Mouse (Mus musculus) heart, embryonic 15.5 days (tissue): ENCODE results near the gene Smarcd1. TPM values are rescaled to one million over a fixed set of nuclear protein-coding genes. Genes with fewer than 3 reads are reported as not detected.

Source experiments
- ATAC-seq: fragments of 200-750 bp; cut with Nextera tagmentation; replicated peaks from 2 replicates; pipeline ENCODE4 v1.8.0; 2017; ENCODE audit warnings: low read depth, moderate TSS enrichment; ENCODE audit not compliant: insufficient number of reproducible peaks, insufficient read depth, low FRiP score
- H3K27ac ChIP-seq: fragments of 300-500 bp; sonication (generic); 2 replicates; pipeline ENCODE4 v1.5.1; 2015; ENCODE audit warnings: mild to moderate bottlenecking, inconsistent platforms
- H3K27me3 ChIP-seq: fragments of 300-500 bp; sonication (generic); 2 replicates; pipeline ENCODE4 v1.6.1; 2015; ENCODE audit warnings: inconsistent platforms
- H3K36me3 ChIP-seq: fragments of 300-500 bp; sonication (generic); 2 replicates; pipeline ENCODE4 v1.6.1; 2015; ENCODE audit warnings: mild to moderate bottlenecking, inconsistent platforms
- H3K4me1 ChIP-seq: fragments of 300-500 bp; sonication (generic); replicated peaks from 2 replicates; pipeline ENCODE4 v1.6.1; 2015; ENCODE audit warnings: inconsistent platforms
- H3K4me2 ChIP-seq: fragments of 300-500 bp; sonication (generic); 2 replicates; pipeline ENCODE4 v1.6.1; 2015; ENCODE audit warnings: inconsistent platforms, mild to moderate bottlenecking, moderate library complexity
- H3K4me3 ChIP-seq: fragments of 300-500 bp; sonication (generic); 2 replicates; pipeline ENCODE4 v1.5.1; 2015; ENCODE audit warnings: mild to moderate bottlenecking, inconsistent platforms
- H3K9ac ChIP-seq: fragments of 300-500 bp; sonication (generic); 2 replicates; pipeline ENCODE4 v1.6.1; 2015; ENCODE audit warnings: mild to moderate bottlenecking, inconsistent platforms
- H3K9me3 ChIP-seq: fragments of 300-500 bp; sonication (generic); replicated peaks from 2 replicates; pipeline ENCODE4 v1.6.1; 2016; ENCODE audit warnings: inconsistent platforms
- WGBS: fragments of 180-500 bp; shearing (Covaris S2); methylation state at CpG from one replicate; pipeline ENCODE4 v1.1.7; 2015; ENCODE audit warnings: mixed read lengths; 5-methylcytosine and 5-hydroxymethylcytosine counted together
- polyA plus RNA-seq: library from polyadenylated mRNA; unstranded; fragments of >200 nt; fragmentation: Nextera tagmentation; extraction: Ambion mirVana; gene quantifications from 2 replicates; pipeline ENCODE4 v1.2.1, GENCODE M21; 2015

Smarcd1 gene
- polyA plus RNA-seq = 17.7 and 24.7 TPM in 2 replicates

DNA sequence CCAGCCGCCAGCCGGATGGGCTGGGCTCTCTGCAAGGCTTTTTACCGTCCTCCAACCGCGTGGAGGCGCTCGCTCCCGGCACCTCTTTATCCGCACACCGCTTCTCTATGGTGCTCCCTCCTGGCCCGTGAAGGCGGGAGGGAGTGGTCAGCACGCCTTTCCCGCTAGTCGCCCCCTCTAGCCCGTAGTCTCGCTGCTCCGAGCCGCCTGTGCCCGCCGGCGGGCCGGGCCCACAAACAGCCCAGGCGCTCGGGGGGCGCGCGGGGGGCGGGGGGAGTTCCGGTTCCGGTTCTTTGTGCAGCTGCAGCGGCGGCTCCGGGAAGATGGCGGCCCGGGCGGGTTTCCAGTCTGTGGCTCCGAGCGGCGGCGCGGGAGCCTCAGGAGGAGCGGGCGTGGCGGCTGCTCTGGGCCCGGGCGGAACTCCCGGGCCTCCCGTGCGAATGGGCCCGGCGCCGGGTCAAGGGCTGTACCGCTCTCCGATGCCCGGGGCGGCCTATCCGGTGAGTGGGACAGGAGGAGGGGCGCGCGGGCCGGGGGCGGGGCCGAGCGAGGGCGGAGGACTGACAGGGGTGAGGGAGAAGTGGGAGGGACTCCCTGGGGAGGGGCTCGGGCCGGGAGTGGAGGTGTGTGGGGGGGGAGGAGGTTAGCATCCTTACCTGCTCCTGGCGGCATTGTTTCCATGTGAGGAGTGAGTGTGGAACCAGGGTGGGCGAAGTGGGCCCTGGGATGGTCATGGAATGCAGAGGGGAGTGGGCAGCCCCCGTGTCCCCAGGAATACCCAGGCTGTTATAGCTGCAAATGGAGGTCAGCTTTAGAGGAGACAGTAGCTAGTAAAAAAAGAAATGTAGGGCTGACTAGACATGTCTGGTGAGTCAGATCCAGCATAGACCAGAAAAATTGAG lies at the start of gene Smarcd1:
Smarcd1 (plus strand) TSS at position 131 of the 902 bp plus-strand sequence.
- Histone ChIP-seq H3K36me3 (peaks cover 16% of the 10 kb centered on the region), H3K4me1 (peaks cover 53% of the 10 kb centered on the region), H3K27ac (peak within 1 kb of the TSS; percentile 100), H3K27me3 (peaks cover 12% of the 10 kb centered on the region), H3K9me3 (no peaks in the 10 kb centered on the region), H3K9ac (peak within 1 kb of the TSS; percentile 99), H3K4me2 (peak within 1 kb of the TSS; percentile 77), H3K4me3 (peak within 1 kb of the TSS; percentile 97)
- under 1% methylated on average over 71 of the region's 71 CpGs for WGBS
- peak; percentile 92 for ATAC-seq

DNA sequence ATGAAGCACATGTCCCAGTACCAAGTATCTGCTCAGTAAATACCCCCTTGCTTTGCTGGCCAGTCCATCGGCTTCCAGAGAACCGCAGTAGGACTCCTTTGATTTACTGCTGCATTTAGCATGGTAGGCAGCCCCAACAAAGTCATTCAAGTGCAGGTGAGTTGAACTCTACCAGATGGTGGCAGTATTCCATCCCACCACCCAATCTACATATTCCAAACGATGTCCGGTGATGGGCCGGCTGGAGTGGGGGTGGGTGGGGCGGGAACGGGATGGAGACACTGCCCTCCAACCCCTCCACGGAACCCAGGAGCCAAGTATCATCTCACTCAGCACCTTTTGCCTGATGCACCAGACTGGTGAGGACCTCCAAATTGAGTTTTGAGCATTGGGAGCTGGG lies 48.6 kb upstream of the Smarcd1 start:
- Histone ChIP-seq H3K4me3 (peak overlapping the region; percentile 33), H3K36me3 (no peaks in the 10 kb centered on the region), H3K27me3 (peaks cover 32% of the 10 kb centered on the region), H3K4me2 (peak overlapping the region; percentile 66), H3K9ac (no peak overlapping the region), H3K4me1 (peaks cover 35% of the 10 kb centered on the region), H3K9me3 (no peaks in the 10 kb centered on the region), H3K27ac (no peak overlapping the region)
- 6% methylated on average over 8 of the region's 8 CpGs for WGBS
- ATAC-seq = no peak

DNA sequence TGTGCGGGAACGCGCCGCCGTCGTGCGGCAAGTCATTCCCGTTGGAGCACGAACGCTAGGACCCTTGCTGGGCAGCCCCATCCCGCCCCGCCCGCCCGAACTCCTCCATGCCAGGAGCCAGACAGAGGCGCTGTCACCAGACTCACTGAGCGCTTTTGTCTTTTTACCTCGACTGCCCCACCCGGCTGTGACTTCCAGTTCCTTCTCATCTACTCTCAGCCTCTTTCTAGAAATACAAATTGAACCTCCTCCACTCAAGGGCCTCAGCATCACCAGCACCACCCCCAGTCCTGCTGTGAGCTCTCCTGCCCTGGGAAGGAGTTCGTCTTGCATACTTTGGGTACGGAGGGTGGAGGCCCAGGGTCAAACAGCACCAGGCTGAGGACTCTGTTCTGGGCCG lies 48.1 kb upstream of the Smarcd1 start:
- H3K4me1 ChIP-seq = peaks cover 31% of the 10 kb centered on the region
- WGBS = 11% methylated on average over 21 of the region's 21 CpGs
- peaks cover 32% of the 10 kb centered on the region for H3K27me3 ChIP-seq
- peak overlapping the region; percentile 66 for H3K4me2 ChIP-seq
- H3K9me3 ChIP-seq = no peaks in the 10 kb centered on the region
- ATAC-seq = no peak
- no peak overlapping the region for H3K9ac ChIP-seq
- H3K36me3 ChIP-seq = no peaks in the 10 kb centered on the region
- peak overlapping the region; percentile 33 for H3K4me3 ChIP-seq
- H3K27ac ChIP-seq = no peak overlapping the region

DNA sequence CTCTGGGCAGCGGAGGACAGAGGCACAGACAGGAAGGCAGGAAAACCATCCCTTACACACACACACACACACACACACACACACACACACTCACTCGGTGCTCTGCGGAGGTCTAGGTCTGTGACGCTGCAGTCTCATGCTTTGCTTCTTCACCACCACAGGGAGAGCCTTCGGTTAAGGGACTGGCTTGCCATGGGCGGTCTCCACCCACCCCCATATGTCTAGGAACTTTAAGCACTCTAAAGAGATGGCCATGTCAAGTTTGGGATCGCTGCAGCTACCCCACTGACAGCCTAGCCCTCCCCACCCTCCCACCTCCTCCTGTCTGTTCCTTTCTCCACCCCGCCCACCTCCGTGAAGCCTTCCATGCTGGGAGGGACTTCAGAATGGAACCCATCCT lies 46.0 kb upstream of the Smarcd1 start:
- Histone ChIP-seq H3K36me3 (no peaks in the 10 kb centered on the region), H3K4me2 (no peak overlapping the region), H3K9me3 (no peaks in the 10 kb centered on the region), H3K4me1 (peaks cover 14% of the 10 kb centered on the region), H3K27ac (no peak overlapping the region), H3K27me3 (peaks cover 32% of the 10 kb centered on the region), H3K9ac (no peak overlapping the region), H3K4me3 (no peak overlapping the region)
- no peak for ATAC-seq
- 41% methylated on average over 9 of the region's 9 CpGs for WGBS

DNA sequence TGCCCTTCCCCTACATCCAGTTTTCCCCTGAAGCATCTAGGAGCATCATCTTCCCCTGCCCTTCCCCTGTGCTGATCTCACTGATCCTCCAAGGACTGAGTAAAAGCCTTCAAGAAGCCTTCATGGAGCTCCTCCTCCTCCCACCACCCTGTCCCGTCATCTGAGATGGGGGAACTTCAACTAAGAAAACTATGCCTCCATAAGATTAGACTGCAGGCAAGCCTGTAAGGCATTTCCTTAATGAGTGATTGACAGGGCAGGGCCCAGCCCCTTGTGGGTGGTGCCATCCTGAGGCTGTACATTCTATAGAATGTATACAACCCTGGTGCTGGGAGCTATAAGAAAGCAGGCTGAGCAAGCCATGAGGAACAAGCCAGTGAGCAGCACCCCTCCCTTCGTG lies 43.5 kb upstream of the Smarcd1 start:
- 48% methylated on average over 2 of the region's 2 CpGs for WGBS
- Histone ChIP-seq H3K4me1 (peaks cover 8% of the 10 kb centered on the region), H3K4me3 (no peak overlapping the region), H3K9ac (no peak overlapping the region), H3K4me2 (no peak overlapping the region), H3K27ac (no peak overlapping the region), H3K36me3 (no peaks in the 10 kb centered on the region), H3K27me3 (peaks cover 40% of the 10 kb centered on the region), H3K9me3 (no peaks in the 10 kb centered on the region)
- no peak for ATAC-seq

DNA sequence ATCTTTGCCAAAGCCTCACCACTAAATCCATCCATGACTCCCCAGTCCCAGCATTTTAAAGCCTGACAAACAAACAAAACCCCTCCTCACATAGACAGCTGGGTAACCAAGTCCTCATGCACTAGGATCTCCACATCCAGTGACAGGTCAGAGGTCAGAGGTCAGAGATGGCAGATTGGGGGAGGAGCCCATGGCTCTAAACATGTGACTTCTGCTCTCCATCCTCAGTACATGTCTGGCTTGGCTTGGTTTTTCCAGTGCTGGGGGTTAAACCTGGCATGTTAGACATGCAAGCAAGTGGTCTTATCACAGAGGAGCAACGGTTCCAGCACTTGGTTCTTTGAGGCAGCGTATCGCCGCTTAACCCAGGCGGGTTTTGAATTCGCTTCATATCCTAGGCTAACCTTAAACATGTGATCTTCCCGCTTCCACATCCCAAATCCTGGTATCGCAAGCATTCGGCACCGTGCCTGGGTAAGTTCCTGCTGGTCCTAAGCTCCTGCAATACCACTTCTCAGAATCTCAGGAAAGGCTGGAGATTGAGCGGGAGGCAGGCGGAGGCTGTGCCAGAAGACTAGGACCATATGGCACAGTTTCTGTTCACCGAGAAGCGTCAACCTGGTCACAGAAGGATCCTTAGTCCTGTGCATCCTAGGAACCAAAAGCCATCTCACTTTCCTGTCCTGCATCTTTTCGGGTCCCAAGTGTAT lies 40.7 kb upstream of the Smarcd1 start:
- 93% methylated on average over 15 of the region's 15 CpGs for WGBS
- no peak overlapping the region for H3K9ac ChIP-seq
- ATAC-seq = no peak

DNA sequence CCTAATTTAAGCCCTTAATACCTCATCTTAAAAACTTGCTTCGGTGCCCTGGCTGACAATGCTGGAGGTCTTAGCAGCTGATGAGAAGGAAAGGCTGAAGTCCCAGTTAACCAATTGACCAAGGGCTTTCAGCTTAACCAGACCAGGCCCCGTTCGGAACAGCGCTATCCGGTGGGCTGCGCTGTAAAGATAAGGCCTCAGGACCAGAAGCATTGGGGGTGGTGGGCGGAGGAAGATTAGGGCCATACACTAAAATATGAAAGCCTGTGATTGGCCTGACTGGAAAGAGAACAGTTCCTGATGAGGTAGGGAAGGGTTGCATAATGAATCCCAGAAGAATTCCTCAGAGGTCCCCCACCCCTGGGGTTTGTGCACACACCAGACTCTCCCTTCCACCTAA lies 39.6 kb upstream of the Smarcd1 start:
- H3K9ac ChIP-seq = no peak overlapping the region
- H3K27ac ChIP-seq = no peak overlapping the region
- H3K9me3 ChIP-seq = no peaks in the 10 kb centered on the region
- ATAC-seq = no peak
- no peak overlapping the region for H3K4me3 ChIP-seq
- peaks cover 31% of the 10 kb centered on the region for H3K27me3 ChIP-seq
- 23% methylated on average over 7 of the region's 7 CpGs for WGBS
- H3K4me1 ChIP-seq = peaks cover 16% of the 10 kb centered on the region
- no peaks in the 10 kb centered on the region for H3K36me3 ChIP-seq
- no peak overlapping the region for H3K4me2 ChIP-seq

More for the DNA sequence above, 40.7 kb upstream of the Smarcd1 start:
- Histone ChIP-seq H3K36me3 (no peaks in the 10 kb centered on the region), H3K4me2 (no peak overlapping the region), H3K27me3 (peaks cover 32% of the 10 kb centered on the region), H3K4me1 (peaks cover 16% of the 10 kb centered on the region), H3K4me3 (no peak overlapping the region), H3K9me3 (no peaks in the 10 kb centered on the region), H3K27ac (no peak overlapping the region)

DNA sequence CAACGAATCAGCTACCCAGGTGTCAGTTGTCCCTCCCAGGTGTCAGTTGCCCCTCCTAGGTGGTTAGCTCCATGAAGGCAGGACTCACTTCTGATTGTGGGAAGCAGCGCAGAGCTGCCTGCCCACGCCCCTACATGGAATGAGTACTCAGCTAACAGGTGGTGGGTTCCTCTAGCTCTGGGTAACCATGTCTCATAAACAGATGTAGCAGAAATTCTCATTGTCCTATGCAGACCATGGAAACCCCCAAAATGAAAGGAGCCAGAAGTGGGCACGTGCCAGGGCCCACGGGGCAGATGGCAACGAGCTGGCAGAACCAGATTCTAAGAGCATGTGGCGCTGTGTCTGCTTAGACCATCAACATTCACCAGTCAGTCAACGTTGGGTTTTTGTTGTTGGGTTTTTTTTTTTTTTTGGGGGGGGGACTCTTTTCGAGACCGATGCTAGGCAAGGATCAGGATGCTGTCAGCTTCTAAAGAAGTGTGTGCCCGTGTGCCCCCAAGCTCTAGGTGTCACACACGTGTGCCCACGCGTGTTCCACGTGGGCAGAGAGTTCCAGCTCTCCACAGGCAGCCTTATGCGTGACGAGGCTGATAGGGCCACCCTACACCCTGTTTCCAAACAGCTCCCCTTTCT lies 37.8 kb upstream of the Smarcd1 start:
- H3K4me3 ChIP-seq = peak overlapping the region; percentile 50
- H3K27me3 ChIP-seq = peaks cover 36% of the 10 kb centered on the region
- peaks cover 21% of the 10 kb centered on the region for H3K4me1 ChIP-seq
- no peaks in the 10 kb centered on the region for H3K9me3 ChIP-seq
- H3K36me3 ChIP-seq = no peaks in the 10 kb centered on the region
- H3K27ac ChIP-seq = peak overlapping the region; percentile 69
- no peak; the same call in 1 of the 2 replicates for ATAC-seq
- H3K9ac ChIP-seq = peak overlapping the region; percentile 49
- H3K4me2 ChIP-seq = peak overlapping the region; percentile 87
- whole genome bisulfite sequencing = 3% methylated on average over 17 of the region's 17 CpGs

DNA sequence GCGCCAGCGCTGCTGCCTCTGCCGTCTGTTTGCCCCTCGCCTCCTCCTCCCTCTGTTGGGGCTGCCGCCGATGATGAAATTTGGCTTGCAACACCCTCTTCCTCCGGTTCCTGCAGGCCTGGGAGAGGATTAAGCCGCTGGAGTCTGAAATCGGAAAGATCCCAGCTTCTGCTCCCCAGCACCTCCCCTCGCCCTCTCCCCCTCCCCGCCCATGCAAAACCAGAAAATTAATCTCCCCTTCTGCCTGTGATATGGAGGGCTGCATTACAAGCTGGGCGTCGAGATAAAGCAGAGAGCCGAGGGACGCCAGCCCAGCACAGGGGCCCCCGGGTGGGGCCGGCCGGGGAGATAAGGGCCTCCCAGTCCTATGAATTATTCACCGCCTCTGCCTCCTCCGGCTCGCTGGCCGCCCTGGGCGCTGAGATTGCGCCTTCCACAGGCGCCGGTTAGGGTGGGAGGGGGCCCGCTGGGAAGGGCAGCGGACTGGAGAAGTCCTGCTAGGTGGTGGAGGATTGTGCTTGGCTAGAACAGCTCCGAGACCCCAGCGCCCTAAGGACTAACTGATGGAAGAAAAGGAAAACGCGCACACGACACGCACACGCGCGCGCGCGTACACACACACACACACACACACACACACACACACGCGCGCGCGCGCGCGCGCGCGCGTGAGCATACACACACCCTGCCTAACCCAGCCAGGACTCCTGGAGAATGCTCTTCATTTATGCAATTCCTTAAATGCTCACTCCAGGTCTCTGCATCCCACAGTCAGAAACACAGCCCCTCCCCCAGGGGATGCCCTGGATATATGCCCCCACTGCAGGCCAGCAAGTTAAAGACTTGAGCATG lies 37.1 kb upstream of the Smarcd1 start:
- Histone ChIP-seq H3K4me1 (peaks cover 22% of the 10 kb centered on the region), H3K27me3 (peaks cover 44% of the 10 kb centered on the region), H3K36me3 (no peaks in the 10 kb centered on the region), H3K4me2 (peak overlapping the region; percentile 87), H3K27ac (peak overlapping the region; percentile 69), H3K9me3 (no peaks in the 10 kb centered on the region), H3K4me3 (peak overlapping the region; percentile 50), H3K9ac (peak overlapping the region; percentile 49)
- ATAC-seq = peak; percentile 87
- WGBS = 1% methylated on average over 51 of the region's 52 CpGs

DNA sequence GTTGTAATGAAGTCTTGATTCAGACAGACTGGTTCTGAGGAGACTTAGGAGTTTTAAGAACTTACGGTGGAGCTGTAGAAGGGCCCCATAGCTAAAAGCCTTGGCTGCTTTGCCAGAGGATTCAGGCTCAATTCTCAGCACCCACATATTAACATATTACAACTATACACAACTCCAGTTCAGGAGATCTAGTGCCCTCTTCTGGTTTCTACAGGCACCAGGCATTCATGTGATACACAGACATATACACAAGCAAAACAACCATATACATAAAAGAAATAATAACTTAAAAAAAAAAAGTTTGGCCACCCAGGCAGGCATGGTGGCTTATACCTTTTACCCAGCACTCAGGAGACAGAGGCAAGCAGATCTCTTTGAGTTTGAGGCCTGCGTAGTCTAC lies 34.4 kb upstream of the Smarcd1 start:
- no peak for ATAC-seq
- no peak overlapping the region for H3K27ac ChIP-seq
- H3K27me3 ChIP-seq = peaks cover 64% of the 10 kb centered on the region
- no peaks in the 10 kb centered on the region for H3K36me3 ChIP-seq
- no peak overlapping the region for H3K4me2 ChIP-seq
- H3K9me3 ChIP-seq = no peaks in the 10 kb centered on the region
- no peak overlapping the region for H3K4me3 ChIP-seq
- peaks cover 32% of the 10 kb centered on the region for H3K4me1 ChIP-seq
- WGBS = 98% methylated on average over 2 of the region's 2 CpGs
- no peak overlapping the region for H3K9ac ChIP-seq
